Mouse (Mus musculus) kidney, adult 2 months (tissue): ENCODE measurements at regions not wholly inside any gene's neighbourhood (a gene's known extent, or its start where the extent isn't known, plus 50 kb on each side); places are given as distances from the start of the nearest gene placed in this dataset.

Experiments used
- CTCF ChIP-seq: fragments of 200-500 bp; conservative IDR thresholded peaks from 2 replicates; pipeline ENCODE4 v1.5.1; 2011; ENCODE audit warnings: low read depth, mild to moderate bottlenecking, control low read depth, low read length, moderate library complexity, mixed read lengths; ENCODE audit not compliant: insufficient read depth, insufficient read length
- POLR2A ChIP-seq: fragments of 200-500 bp; IDR thresholded peaks from one replicate; pipeline ENCODE4 v1.6.1; 2011; ENCODE audit warnings: low read depth, low read length, control low read depth

- TF ChIP-seq CTCF (no peak), POLR2A (no peak)
Measured at GRCm38 (mm10) chr11:17708769-17709168, 244.9 kb downstream of the Etaa1 start.
